Mouse (Mus musculus): ENCODE results near the gene Bmf. TPM values are rescaled to one million over a fixed set of nuclear protein-coding genes. Genes with fewer than 3 reads are reported as not detected.

Gene Bmf
- polyA plus RNA-seq, 1 experiment from 2014 or later, result 1.5 TPM

DNA sequence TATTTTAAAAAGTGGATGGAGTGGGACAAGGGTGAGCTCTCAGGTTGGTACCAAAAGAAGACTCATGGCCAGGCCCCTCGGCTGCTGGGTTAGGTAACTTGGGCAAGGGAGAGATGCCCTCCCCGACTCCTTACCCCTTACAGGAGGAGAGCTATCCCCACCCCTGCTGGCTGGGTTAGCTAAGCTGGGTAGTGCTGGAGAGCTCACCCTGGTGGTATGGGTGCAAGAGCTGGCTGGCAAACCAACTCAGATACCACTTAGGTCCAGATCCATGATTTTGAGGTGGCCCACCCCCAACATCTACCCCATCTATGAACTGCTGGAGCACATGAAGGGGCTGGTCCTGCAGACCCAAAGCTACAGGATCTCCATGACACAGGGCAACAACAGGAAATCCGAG, 24.7 kb downstream of the Bmf start:
- H3K36me3 ChIP-seq (ENCODE audit: control insufficient read depth, insufficient read depth), result no peaks in the 10 kb centered on the region
- no peak overlapping the region for H3K27ac ChIP-seq (ENCODE audit: low read length)
- no peak overlapping the region for H3K4me2 ChIP-seq (ENCODE audit: low read length)
- peaks cover 8% of the 10 kb centered on the region for H3K4me1 ChIP-seq (replicated peaks; ENCODE audit: control insufficient read depth, insufficient read depth, low read length)
- no peak overlapping the region for H3K9ac ChIP-seq (replicated peaks; ENCODE audit: low read depth, low read length)
- no peaks in the 10 kb centered on the region for H3K27me3 ChIP-seq (replicated peaks; ENCODE audit: control insufficient read depth, insufficient read depth, low read length)
- no peaks in the 10 kb centered on the region for H3K9me3 ChIP-seq (ENCODE audit: control insufficient read depth, low read length)
- no peak overlapping the region for H3K4me3 ChIP-seq (replicated peaks; ENCODE audit: low read length)
- 76% methylated on average over 3 of the region's 3 CpGs for WGBS
- no peak for ATAC-seq

DNA sequence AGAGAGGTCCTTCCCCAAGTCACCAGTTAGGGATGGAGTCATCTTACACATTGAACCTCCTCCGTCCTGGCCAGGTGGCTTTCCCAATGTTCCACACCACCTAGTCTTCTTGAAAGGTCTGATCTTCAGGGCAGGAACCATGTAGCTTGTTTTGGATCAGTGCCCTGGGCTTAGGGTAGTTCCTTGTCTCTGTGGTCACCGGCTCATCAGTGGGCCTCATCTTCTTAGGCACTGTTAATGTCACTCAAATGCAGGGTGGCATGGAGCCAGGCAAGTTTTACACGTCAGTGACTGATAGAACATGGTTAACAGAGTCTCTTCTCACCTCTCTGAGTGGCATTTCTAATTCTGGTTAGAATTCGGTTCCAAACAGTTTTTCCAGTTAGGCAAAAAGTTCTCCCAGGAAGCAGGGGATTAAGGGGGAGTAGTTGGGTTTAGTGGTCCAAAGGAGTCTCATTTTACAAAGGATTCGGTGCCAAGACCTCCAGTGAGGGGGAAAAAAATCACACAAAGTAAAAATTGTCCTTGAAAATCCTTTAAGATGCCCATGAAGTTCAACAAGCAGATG, 26.2 kb downstream of the Bmf start:
- Histone ChIP-seq H3K9ac (replicated peaks; ENCODE audit: low read depth, low read length) (no peak overlapping the region), H3K27ac (ENCODE audit: low read length) (no peak overlapping the region)
- no peak for ATAC-seq

DNA sequence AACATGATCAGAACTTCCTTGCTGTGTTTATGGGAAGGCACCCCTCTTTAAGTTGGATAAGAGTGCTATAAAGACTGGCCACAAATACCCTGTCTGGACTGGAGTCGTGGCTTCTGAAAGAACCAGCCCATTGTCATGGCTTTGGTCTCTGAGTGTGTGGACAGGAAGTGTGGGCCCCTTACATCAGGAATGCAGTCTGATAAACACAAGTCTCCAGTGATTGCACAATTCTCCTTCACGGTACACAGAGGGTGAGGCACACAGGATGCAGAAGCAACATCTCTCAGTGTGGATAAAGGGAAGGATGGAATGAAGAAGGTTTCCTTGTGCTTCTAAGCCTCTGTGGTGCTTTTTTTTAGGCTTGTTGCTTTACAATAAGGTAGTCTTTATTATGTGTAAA, 27.2 kb downstream of the Bmf start:
- ATAC-seq, result no peak
- Histone ChIP-seq H3K27me3 (replicated peaks; ENCODE audit: control insufficient read depth, insufficient read depth, low read length) (no peaks in the 10 kb centered on the region), H3K9ac (replicated peaks; ENCODE audit: low read depth, low read length) (no peak overlapping the region), H3K27ac (ENCODE audit: low read length) (no peak overlapping the region), H3K4me2 (ENCODE audit: low read length) (no peak overlapping the region), H3K4me3 (replicated peaks; ENCODE audit: low read length) (no peak overlapping the region), H3K36me3 (ENCODE audit: control insufficient read depth, insufficient read depth) (no peaks in the 10 kb centered on the region), H3K4me1 (replicated peaks; ENCODE audit: control insufficient read depth, insufficient read depth, low read length) (peaks cover 9% of the 10 kb centered on the region; the same call in 1 of the 2 replicates), H3K9me3 (ENCODE audit: control insufficient read depth, low read length) (no peaks in the 10 kb centered on the region)
- WGBS, result 49% methylated on average over 2 of the region's 2 CpGs

More for the DNA sequence above, 26.2 kb downstream of the Bmf start:
- Histone ChIP-seq H3K27me3 (replicated peaks; ENCODE audit: control insufficient read depth, insufficient read depth, low read length) (no peaks in the 10 kb centered on the region), H3K4me1 (replicated peaks; ENCODE audit: control insufficient read depth, insufficient read depth, low read length) (peaks cover 9% of the 10 kb centered on the region; the same call in 1 of the 2 replicates), H3K4me2 (ENCODE audit: low read length) (no peak overlapping the region), H3K36me3 (ENCODE audit: control insufficient read depth, insufficient read depth) (no peaks in the 10 kb centered on the region), H3K9me3 (ENCODE audit: control insufficient read depth, low read length) (no peaks in the 10 kb centered on the region), H3K4me3 (replicated peaks; ENCODE audit: low read length) (no peak overlapping the region)
- WGBS, result 46% methylated on average over 5 of the region's 5 CpGs

DNA sequence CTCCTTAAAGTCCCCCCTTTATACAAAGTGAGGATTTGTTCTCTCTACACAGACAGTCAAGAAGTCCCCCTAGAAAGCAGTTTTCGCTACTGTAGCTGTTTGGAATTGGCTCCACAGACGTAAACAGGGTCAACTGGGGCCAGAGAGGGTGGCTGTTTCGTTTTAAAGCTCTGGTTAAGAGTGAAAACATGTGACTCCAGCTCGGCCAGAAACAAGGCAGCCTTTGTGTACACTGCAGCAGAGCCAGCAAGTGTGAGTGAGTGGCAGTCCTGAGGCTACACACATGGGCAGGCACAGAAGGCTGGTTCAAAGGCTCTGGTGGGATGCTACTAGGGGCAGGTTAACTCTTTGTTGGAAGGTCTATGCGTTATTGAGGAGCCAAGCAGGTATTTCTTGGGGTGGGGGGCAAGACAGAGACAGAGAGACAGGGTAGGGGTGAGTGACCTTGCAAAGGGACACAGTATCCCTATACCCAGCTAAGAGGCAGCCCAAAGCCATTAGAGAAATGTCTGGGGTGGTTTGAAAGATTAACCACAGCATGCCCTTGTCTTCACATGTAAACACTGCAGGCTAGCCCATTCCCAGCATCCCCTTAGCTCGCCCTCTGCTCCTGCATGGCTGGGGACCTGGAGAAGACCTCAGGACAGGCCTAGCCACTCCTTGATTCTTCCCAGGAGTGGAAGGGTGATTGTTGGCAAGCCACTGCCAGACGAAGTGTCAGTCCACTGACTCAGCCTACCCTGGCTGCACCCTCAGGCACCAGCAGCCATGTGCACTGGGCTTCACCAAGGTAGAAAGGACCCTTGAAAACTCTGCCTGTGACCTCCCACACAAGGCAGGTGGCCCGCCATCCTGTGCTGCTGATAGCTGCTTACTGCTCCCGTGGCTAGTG, 29.2 kb downstream of the Bmf start:
- 30% methylated on average over 9 of the region's 9 CpGs for WGBS
- Histone ChIP-seq H3K27ac (ENCODE audit: low read length) (no peak overlapping the region), H3K4me3 (replicated peaks; ENCODE audit: low read length) (no peak overlapping the region), H3K4me2 (ENCODE audit: low read length) (no peak overlapping the region), H3K4me1 (replicated peaks; ENCODE audit: control insufficient read depth, insufficient read depth, low read length) (peaks cover 9% of the 10 kb centered on the region; the same call in 1 of the 2 replicates), H3K9ac (replicated peaks; ENCODE audit: low read depth, low read length) (no peak overlapping the region), H3K9me3 (ENCODE audit: control insufficient read depth, low read length) (no peaks in the 10 kb centered on the region), H3K27me3 (replicated peaks; ENCODE audit: control insufficient read depth, insufficient read depth, low read length) (no peaks in the 10 kb centered on the region), H3K36me3 (ENCODE audit: control insufficient read depth, insufficient read depth) (no peaks in the 10 kb centered on the region)
- peak; percentile 93 for ATAC-seq

DNA sequence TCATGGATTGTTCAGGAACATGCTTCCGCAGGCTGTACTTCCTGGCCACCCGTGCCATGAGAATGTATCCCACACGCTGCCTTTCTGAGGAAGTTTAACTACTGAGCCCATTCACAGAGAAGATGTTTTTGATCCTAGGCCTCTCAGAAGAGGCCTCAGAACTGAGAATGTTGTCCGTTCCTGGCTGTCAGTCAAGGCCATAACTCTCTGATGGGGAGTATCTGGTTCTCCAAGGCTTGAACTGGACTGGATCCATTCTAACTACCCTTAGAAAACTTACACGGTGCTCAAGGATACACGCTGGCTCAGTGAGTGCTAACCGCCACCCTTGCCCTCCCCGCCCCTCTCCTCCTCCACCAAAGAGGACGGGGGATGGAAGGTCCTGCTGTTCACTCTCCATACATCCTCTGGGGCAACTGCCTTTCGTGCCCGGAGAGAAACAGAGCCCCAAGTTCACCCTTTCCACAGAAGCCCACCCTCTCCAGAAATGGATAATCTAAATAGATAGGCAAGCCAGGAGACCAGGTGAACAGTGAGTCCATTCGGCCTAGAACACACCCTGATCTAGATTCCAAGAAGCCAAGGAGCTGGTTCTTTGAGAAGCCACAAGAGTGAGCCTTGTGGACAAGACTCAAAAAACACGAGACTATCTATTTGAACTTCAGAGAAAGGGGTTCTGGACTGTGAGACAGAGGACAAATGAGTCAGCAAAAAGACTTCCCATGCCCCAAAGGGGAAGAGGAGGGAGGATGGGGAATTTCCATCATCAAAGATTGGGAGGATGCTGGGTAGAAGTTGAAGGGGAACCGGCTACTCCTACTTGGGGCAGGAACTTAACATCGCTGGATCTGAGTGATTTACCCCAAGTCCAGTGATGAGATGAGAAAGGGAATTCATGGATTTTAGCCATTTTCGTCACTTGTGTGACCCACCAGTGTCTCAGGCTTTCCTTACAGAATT, 36.8 kb downstream of the Bmf start:
- H3K36me3 ChIP-seq (ENCODE audit: control insufficient read depth, insufficient read depth), result no peaks in the 10 kb centered on the region
- WGBS, result 84% methylated on average over 16 of the region's 16 CpGs
- H3K9me3 ChIP-seq (ENCODE audit: control insufficient read depth, low read length), result no peaks in the 10 kb centered on the region
- no peak overlapping the region for H3K27ac ChIP-seq (ENCODE audit: low read length)
- H3K27me3 ChIP-seq (replicated peaks; ENCODE audit: control insufficient read depth, insufficient read depth, low read length), result no peaks in the 10 kb centered on the region
- no peak for ATAC-seq
- H3K9ac ChIP-seq (replicated peaks; ENCODE audit: low read depth, low read length), result no peak overlapping the region
- peaks cover 8% of the 10 kb centered on the region for H3K4me1 ChIP-seq (replicated peaks; ENCODE audit: control insufficient read depth, insufficient read depth, low read length)
- H3K4me3 ChIP-seq (replicated peaks; ENCODE audit: low read length), result no peak overlapping the region
- H3K4me2 ChIP-seq (ENCODE audit: low read length), result no peak overlapping the region

DNA sequence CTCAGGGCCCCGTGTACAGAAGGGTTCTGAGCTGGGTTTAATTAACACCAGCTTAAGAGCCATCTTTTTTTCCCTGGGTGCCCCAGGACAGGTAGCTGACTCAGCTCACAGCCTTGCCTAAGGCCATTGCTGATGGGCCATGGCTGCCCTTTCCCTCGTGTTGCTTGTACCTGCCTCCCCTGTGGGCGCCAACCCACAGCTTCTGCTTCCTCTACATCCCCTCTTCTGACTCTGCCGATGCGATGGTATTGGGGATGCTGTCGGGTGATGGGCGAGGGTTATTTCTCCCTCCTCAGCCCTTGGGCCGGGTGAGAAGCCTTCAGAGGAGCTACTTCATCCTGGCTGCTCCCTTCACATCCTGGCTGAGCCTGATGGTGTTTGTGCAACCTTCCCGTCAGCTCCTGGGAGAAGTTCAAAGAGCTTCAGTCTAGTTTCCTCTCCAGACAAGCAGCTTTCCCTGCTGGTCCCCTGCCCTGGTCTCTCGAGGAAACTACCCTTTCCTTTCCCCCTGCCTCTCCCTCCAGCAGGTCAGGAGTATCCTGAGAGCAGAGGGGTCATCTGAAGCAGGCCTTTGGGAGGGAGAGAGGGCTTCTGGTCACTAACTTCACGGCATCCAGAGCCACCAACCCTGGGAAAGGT, 37.6 kb downstream of the Bmf start:
- no peak overlapping the region for H3K4me2 ChIP-seq (ENCODE audit: low read length)
- H3K27me3 ChIP-seq (replicated peaks; ENCODE audit: control insufficient read depth, insufficient read depth, low read length), result no peaks in the 10 kb centered on the region
- 60% methylated on average over 11 of the region's 11 CpGs for WGBS
- no peak for ATAC-seq
- no peak overlapping the region for H3K27ac ChIP-seq (ENCODE audit: low read length)
- no peak overlapping the region for H3K4me3 ChIP-seq (replicated peaks; ENCODE audit: low read length)
- H3K4me1 ChIP-seq (replicated peaks; ENCODE audit: control insufficient read depth, insufficient read depth, low read length), result peaks cover 8% of the 10 kb centered on the region
- H3K9me3 ChIP-seq (ENCODE audit: control insufficient read depth, low read length), result no peaks in the 10 kb centered on the region
- no peak overlapping the region for H3K9ac ChIP-seq (replicated peaks; ENCODE audit: low read depth, low read length)
- no peaks in the 10 kb centered on the region for H3K36me3 ChIP-seq (ENCODE audit: control insufficient read depth, insufficient read depth)

DNA sequence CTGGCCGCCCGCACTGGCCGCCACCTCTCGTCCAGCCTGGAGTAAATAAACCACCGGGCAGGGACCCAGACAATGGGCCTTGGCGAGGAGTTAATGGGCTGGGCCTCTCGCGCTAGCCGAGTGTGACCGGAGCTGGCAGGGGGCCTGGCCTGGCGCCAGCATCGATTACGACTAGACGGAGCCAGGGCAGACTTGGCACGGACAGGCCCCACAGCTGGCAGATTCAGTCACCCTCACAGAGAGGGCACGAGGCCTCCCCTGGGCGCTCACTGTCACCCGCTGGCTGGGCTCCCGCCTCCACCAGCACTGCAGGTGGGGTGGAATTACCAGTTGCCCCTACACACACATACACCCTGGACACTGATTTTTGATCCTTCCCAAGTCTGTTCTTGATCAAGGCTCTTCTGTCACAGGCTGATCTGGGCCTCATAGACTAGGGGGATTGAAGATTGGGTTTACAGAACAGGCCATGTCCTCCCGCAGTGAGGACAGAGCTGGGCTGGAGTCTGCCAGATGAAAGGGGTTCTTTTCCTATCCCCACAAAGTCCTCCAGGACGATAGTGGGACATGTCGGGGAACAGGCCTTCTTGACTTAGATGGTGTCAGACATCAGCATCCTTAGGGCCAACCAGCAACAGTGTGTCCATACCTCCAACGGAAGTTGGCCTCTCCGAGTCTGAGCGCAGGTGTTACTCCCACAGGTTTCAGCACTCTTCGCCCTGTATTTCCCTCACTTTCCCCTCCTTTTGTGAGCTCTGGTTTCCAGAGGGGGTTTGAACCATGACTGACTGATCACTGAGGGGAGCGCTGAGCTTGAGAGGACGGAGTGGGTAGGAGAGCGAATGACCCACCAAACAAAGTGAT, 38.8 kb downstream of the Bmf start:
- H3K4me2 ChIP-seq (ENCODE audit: low read length), result 0 out of 2 replicates have a peak overlapping the region, but pooled peaks have one; percentile 14
- peak overlapping the region; percentile 48; the same call in 1 of the 2 replicates for H3K27ac ChIP-seq (ENCODE audit: low read length)
- H3K9me3 ChIP-seq (ENCODE audit: control insufficient read depth, low read length), result no peaks in the 10 kb centered on the region

More for the DNA sequence above, 38.8 kb downstream of the Bmf start:
- Histone ChIP-seq H3K9ac (replicated peaks; ENCODE audit: low read depth, low read length) (0 out of 2 replicates have a peak overlapping the region, but pooled peaks have one; percentile 18), H3K4me3 (replicated peaks; ENCODE audit: low read length) (no peak overlapping the region), H3K27me3 (replicated peaks; ENCODE audit: control insufficient read depth, insufficient read depth, low read length) (no peaks in the 10 kb centered on the region), H3K4me1 (replicated peaks; ENCODE audit: control insufficient read depth, insufficient read depth, low read length) (peaks cover 8% of the 10 kb centered on the region), H3K36me3 (ENCODE audit: control insufficient read depth, insufficient read depth) (no peaks in the 10 kb centered on the region)
- peak; percentile 95 for ATAC-seq
- 27% methylated on average over 29 of the region's 29 CpGs for WGBS

Data from forebrain, embryonic 16.5 days (tissue).